Mouse (Mus musculus): ENCODE measurements around the gene D5Ertd579e. TPM values are rescaled to one million over a fixed set of nuclear protein-coding genes. Genes with fewer than 3 reads are reported as not detected.

The D5Ertd579e gene
- total RNA-seq, 2 experiments from 2014 or later = 88.3 to 89.1 TPM

DNA sequence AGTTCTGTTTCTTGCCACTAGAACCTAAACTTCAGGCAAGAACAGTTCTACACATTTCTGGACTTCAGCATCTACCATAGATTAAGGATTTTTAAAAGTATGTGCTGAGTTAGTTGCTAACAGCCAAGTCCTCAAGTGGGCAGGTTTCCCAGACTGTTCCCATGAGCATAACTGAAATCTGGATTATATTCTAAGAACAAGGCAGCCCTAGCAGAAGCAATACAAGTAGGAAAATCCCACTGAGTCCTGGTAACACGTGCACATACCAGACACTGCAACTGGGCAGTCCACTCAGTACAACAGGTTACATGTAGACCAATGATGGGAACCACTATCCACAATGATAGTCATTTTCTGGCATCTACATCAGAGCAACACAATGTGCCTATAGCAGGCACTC, 120.1 kb downstream of the D5Ertd579e start:
- peak; percentile 56 to 68 for DNase-seq
- intact Hi-C loops (cut with DNase I) = no loop called here

DNA sequence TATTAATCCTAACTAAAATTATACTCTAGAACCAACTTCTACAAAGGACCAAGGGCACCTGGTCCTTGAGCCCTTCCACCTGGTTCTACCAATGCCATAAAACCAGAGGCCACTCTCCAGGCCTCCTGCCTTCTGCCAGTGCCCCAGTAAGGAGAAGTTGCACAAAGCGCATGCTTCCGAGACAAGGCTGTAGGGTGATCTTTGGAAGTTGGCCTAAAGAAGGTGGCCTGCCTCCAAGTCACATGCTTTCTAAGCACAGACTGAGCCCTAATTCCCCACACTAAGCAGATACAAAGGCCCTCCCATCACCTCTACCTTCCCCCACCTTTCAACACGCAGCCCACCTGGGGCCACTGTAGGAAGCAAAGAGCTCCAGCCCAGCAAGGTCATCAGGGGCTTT, 120.6 kb downstream of the D5Ertd579e start:
- peak; percentile 63 to 69 for DNase-seq
- intact Hi-C loops (cut with DNase I) = no loop called here

DNA sequence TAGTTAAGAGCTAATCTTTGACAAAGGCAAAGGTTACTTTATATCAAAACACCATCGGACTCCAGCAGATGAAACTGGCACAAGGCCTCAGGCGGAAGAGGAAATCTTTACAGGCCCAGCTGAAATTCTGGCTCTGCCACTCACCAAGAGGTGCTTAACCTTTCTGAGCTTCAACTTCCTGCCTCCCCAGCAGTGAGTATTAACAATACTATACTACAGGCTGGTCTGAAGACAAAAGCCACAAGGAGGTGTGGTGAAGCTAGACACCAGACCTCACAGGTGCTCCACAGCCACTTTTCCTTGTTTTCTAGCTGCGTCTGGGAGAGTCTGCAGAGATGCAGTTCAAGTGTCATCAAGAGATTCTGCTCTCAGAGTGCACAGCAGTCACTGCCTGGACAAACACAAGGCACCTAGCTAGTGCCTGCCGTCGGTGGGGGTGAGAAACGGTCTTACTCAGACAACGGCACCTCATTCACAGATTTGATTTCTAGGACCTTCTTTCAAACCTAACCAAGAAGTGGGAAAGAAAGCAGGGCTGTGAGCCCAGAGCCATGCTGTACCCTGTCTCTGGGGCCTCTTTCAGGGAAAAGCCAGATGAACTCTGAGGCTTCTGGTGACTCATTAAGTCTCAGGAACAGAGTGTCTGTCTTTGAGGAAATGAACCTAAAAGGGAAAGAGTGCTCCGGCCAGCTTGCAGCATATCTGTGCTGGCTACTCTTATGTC, 121.5 kb downstream of the D5Ertd579e start:
- peak; percentile 23 to 26 for DNase-seq
- intact Hi-C loops (cut with DNase I) = no loop called here

DNA sequence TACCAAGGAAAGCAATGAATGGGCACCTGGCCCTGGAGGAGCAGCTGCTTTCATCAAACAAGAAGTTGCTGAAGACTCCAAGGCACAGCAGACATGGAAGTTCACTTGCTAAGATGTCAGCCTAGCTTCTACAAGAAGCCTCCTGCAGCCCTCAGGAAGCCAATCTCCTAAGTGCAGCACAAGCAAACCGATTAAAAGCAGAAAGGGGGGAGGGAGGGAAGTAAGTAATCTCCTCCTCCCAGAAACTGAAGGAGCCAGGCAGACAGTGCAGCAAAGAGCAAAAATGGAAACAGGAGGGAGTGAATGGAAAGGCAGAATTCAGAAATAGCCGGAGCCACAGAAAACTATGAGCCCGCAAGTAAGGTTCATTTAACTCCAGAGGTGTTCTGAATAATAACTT, 122.5 kb downstream of the D5Ertd579e start:
- intact Hi-C loops (cut with DNase I) = no loop called here
- no peak for DNase-seq

DNA sequence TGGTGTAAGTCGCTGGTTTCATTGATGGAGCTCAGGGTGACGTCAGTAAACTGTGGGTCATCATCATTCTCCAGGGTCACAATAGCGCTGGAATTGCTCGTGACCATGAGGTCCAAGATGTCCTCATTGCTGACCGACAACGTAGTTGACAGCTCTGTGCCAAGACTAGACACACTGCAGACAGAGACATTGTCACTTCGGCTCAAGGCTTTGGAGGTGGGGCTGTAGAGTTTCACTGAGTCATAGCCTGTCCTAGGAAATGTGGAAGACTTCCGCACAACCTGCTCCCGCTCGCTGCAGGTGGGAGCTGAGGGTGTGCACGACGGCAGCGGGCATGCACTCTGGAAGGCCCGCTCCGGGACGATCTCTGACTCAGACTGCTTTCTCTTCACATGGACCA, 124.5 kb downstream of the D5Ertd579e start:
- intact Hi-C loops (cut with DNase I) = no loop called here
- no peak for DNase-seq

DNA sequence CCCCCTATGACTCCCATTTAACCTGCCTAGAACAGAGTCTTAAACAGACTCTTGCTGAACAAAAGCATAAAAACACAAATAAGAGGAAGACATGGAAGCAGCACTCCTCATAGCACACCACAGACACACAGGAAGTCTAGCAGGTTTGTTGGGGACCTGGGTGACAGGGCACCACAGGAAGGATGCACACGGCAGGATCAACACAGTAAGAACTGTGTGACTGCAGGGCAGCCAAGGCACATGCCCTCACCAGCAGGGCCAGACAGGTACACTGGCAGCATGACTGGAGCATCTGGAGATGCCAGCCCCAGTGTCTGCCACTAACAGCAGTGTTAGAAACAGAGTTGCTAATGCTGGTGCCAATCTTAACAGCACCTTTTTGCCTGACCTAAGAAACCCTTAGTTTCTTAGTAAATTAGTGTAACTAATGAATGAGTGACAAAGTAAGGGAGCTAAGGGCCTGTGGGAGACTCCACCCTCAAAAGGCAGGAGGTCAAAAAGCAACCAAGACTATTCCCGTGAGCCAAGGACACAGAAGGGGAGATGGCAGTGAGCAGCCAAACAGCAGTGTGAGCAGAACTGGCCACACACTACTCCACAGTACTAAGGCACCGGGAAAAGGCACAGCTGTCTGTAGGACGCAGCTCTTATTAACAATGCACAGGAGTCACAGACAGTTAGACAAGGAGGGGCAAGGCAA, 125.1 kb downstream of the D5Ertd579e start:
- no peak for DNase-seq
- intact Hi-C loops (cut with DNase I) = no loop called here

DNA sequence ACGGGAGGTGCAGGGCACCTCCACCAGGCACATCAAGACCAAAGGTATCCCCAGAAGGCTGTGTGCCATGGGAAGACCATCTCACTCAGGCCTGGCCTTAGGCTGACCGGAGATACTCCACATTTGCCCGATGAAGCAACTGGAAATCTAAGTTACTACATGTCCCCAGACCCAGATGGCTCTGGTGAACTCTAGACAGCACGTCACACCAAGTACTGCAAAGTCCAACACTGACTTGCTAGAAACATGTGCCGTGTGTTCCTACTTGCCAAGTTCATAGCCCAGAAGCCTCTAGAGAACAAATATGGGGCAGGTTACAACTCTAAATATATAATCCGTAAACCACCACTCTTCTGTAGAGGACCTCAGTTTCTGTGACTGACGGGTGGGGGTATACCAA, 125.7 kb downstream of the D5Ertd579e start:
- no peak for DNase-seq
- intact Hi-C loops (cut with DNase I) = no loop called here

DNA sequence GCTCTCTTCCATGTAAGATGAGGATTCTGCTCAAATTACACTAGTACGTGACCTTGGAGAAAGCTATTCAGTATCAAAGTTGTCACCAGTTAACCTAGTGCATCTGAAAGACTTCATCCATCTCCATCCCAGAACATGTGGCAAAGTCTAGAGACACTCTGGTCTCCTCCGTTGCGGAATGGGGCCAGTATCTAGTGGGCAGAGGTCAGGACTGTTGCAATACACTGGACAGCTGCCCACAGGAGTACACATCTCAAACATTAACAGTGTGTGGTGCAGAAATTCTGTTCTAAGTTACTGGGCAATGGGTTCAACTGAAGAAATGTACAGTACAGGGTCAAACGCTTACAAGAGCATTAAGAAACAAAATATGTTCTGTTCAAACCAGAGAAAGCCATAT, 127.7 kb downstream of the D5Ertd579e start:
- no peak for DNase-seq
- intact Hi-C loops (cut with DNase I) = no loop called here

DNA sequence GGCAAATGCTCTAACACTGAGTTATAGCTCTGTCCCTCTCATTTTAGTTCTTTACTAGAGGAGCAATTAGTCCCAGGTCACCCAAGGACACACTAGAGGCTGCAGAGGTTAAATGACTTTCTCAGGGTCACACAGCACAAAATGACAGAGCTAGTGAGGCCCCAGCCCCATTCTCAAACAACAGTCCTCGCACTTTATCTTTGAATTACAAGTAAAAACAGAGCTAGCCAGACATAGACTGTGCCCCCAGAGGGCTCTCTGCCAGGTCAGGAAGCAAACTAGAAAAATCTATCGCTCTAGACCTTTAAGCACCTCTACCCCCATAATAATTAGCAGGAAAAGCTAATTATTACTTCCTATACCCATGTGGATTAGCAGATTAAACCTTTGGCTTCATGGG, 128.2 kb downstream of the D5Ertd579e start:
- no peak for DNase-seq
- intact Hi-C loops (cut with DNase I) = no loop called here

DNA sequence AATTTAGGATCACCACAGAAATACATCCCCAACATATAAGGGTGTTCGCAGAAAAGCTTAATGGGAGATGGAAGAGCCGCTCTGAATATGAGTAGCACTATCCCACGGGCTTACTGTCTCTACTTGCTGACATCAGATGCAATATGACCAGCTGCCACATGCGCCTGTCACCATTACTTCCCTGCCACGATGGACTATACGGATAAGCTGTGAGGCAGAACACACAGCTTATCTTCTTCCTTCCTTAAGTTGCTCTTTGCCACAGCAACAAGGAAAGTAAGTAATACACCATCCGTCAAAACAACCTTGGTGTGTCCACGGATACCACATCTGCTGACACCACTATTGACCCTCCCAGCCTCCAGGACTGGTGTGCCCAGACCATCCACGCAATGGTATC, 131.3 kb downstream of the D5Ertd579e start:
- intact Hi-C loops (cut with DNase I) = no loop called here
- no peak for DNase-seq

DNA sequence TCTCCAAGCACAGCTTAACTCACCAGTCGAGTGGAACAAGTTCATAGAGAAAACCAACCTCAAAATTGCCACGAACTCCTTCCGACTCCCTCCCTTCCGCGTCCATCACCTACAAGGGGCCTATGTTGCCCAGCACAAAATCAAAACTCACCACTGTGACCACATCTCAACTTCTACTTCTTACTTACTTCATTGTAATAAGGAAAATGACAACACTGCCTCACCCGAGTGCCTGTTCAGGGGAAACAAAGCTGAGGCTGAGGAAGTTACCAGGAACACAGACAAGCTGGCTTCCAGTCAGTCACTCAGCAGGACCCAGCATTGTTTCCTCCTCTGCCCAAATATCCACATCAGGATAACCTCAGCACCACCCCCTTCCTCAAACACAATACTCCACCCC, 132.1 kb downstream of the D5Ertd579e start:
- intact Hi-C loops (cut with DNase I) = no loop called here
- DNase-seq = no peak

DNA sequence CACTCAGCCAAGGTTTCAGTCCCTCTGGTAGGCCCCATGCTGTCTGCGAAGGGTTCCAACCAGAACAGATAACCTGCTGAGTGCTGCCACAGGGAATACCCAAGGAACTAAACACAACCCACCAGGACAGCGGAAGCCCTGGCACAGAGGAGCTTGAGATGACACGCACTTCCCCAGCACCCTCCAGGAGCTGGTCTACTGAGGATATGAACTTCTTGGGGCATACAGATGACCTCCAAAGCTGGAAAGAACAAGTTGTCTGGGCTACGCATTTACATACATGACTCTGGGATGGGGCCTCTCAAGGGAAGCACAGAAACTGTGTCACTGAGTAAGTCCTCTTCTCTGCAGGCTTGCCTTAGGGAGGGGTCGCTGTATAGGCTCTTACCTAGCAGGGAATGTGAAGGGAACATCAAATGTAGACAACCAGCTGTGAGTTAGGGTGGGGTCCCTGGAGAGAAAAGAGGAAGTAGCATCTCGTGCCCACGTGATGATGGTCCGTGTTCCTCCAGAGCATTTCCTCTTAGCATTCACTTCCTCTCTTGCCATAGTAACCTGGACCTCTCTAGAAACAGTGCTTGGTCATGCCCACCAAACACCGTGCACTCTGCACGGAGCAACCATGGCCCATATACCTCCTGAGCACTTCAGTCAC, 132.9 kb downstream of the D5Ertd579e start:
- no peak for DNase-seq

DNA sequence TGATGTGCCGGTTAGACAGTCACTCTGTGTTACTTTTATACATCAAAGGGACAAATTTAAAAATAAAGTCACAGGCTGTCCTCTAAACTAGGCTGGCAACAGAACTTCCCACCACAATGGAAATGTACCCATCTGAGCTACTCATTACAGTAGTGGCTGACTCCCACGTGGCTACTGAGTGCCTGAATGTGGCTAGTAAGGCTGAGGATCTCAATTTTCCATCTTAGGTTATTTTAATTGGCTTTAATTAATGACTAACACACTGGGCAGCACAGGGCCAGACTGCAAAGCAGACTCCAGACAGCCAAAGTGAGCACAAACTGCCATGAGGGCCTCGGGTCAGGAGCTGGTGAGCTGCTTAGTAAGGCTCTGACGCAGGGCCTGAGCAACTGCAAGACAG, 134.3 kb downstream of the D5Ertd579e start:
- no peak for DNase-seq
- intact Hi-C loops (cut with DNase I) = no loop called here

More for the DNA sequence above, 132.9 kb downstream of the D5Ertd579e start:
- intact Hi-C loops (cut with DNase I) = no loop called here

DNA sequence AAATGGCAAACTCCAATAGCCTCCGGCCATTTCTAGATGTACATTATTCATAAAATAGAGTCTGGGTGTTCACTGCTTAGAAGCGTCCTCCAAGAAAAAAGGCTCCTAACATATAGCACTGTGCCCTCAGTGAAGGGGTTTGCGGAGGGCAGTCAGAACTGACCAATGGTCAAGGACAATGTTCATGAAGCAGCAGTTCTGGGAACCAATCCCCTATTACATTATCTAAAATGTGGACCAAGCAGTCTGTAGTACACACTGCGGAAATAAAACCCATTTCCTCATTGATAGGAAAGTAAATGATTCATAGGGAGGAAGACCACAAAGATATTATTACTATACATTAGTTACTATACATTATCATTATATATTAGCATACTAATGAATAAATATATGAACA, 135.3 kb downstream of the D5Ertd579e start:
- intact Hi-C loops (cut with DNase I) = no loop called here
- DNase-seq = no peak

DNA sequence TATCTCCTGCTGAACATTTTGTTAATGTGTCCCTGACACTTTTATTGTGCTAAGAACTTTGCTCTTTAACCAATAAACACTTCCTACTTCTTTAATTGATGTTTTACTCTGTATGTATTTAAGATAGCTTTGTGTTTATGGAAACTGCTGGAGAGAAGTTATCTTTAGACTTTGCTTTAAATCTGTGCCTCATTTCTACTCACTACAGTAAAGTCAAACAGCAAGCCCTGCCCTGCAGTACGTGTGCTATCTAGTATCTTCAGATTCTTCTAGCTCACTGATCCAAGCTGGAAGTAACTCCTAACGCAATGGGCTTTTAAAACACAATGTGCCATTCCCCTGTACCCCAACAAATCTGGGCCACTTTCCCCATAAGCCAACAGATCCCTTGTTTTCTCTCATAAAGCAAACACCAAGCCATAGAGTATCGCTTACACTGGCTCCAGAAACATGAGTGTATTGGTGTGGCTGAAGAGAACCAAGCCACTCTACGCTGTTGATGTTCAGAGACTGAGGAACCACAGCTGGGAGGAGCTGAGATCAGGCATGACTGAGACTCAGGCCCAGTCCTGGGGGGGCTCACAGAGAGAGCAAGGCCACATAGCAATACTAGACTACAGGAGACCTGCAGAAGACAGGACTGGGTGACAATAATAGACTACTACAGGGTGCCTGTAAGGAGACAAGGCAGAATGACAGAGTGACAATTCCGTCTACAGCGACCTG, 136.2 kb downstream of the D5Ertd579e start:
- intact Hi-C loops (cut with DNase I) = no loop called here
- DNase-seq = no peak

DNA sequence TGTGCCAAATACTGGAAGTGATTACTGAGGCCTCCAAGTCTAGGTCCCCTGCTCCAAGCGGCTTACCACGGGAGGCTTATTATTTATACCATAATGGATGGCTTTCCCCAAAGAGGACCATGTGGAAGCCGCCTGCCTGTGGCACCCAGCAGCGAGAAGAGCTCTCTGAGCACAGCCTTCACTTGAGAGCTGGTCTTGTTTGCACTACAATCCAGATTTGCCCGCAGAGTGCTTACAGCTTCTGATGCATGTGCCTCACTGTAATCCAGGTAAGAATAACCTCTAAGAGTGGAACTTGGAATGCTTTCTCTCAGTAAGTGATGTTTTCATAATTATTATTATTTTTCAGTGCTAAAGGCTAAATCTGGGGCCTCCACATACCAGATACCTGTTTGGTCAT, 136.7 kb downstream of the D5Ertd579e start:
- no peak for DNase-seq
- intact Hi-C loops (cut with DNase I) = no loop called here

DNA sequence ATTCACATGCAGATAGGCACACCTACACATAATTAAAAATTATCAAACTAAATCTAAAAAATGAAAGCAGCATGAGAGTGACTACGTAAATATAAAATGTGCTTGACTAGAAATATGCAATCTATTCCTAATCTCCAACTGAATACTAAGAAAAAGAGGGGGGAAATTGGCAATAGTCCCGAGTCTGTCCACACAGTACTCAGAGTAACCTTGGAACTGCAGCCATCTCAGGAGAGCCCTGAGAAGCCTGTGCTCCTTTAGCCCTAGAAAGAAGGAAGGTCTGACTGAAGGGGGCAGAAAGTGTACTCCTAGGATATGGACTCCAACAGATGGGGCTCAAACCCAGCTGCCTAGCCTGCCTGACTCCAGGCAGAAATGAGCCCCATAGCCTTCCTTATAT, 137.3 kb downstream of the D5Ertd579e start:
- intact Hi-C loops (cut with DNase I) = no loop called here
- no peak for DNase-seq

DNA sequence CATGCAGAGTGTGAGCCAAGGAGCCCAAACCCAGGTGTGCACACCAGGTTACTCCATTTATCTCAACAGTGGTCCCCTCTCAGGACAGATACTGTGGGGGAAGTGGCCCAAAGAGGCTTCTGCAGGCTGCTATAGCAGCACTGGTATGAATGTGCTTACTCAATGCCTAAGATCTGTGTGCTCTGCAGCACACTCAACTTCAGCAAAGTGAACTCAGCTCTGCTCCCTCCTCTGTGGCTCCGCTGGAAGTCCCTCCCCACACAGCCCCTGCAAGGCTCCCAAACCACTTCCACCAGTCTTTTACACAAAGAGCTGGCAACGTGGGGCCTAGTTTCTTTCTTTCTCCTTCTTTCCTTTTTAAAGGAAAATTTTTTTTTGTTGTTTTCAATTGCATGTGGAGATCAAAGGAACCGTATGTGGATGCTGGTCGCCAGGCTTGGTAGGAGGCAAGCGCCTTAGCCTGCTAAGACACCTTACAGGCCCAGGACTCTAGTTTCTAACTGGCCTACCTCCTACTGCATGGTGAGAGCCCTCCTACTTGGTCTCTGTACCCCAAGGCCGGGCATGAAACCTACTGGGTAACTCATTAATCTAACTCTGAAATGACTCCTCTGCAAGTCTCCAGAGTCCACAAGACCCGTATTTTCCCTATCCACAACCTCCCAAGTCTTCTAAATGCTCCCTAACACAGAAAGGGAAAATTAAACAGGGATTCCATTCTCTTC, 138.1 kb downstream of the D5Ertd579e start:
- no peak for DNase-seq
- intact Hi-C loops (cut with DNase I) = no loop called here

DNA sequence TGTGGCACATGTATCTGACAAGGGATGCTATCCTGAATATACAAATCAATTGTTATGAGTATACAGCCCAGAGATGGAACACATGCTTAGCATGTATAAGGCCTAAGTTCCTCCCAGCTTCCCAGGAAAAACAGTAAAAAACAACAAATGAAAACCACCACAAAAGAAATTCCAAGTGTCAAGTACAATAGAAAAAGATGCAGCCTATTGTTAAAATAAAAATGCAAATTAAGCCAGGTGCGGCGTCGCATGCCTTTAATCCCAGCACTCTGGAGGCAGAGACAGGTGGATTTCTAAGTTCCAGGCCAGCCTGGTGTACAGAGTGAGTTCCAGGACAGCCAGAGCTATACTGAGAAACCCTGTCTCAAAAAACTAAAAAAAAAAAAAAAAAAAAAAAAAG, 138.9 kb downstream of the D5Ertd579e start:
- intact Hi-C loops (cut with DNase I) = no loop called here
- DNase-seq = no peak

DNA sequence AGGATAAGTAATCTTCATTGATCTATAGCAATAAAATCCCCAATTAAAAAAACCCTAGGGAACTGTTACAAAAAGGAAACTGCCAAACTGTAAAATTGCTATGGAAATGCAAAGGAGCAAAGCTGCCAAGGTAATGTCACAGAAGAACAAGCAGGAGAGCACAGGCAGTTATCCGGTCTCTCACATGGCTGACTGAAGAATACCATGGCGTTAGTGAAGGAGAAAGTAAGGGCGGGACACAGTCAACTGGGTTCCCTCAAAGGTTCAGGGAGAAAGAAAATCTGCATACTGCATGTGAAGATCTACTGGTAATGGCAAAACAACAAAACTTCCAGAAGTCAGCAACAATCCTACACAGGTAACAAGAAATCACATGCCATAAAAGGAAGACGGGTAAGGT, 139.5 kb downstream of the D5Ertd579e start:
- intact Hi-C loops (cut with DNase I) = no loop called here
- DNase-seq = no peak

DNA sequence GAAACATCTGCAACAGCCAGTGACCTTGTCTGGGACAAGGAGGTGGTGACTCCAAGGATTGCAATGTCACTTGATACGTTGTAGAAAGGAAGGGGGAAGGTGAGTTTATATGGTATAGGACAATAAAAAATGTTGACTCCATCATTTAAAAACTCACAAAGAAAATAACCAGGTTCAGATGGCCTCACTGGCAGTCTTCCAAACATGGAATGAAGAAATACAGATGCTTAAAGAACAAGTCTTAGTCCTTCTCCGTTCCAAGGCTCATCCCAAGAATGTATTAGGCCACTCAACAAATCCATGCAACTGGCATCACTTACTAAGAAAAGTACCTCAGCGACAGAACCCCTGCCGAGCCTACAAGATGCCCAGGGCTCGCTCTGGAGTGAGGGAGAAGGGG, 141.3 kb downstream of the D5Ertd579e start:
- DNase-seq = no peak
- intact Hi-C loops (cut with DNase I) = no loop called here
